Mouse (Mus musculus) heart, embryonic 16.5 days (tissue): ENCODE measurements at regions not wholly inside any gene's neighbourhood (a gene's known extent, or its start where the extent isn't known, plus 50 kb on each side); places are given as distances from the start of the nearest gene placed in this dataset.

Experiments used
- ATAC-seq: fragments of 200-750 bp; cut with Nextera tagmentation; replicated peaks from 2 replicates; pipeline ENCODE4 v1.8.0; 2017; ENCODE audit warnings: moderate number of reproducible peaks; ENCODE audit not compliant: insufficient read depth, low FRiP score; ENCODE audit errors: extremely low read depth
- H3K27ac ChIP-seq: fragments of 300-500 bp; sonication (generic); 2 replicates; pipeline ENCODE4 v1.5.1; 2014; ENCODE audit warnings: mild to moderate bottlenecking, low read length, control low read depth, moderate library complexity
- H3K27me3 ChIP-seq: fragments of 300-500 bp; sonication (generic); 2 replicates; pipeline ENCODE4 v1.6.1; 2014; ENCODE audit warnings: low read length, mixed read lengths; ENCODE audit not compliant: control insufficient read depth, insufficient read depth
- H3K36me3 ChIP-seq: fragments of 300-500 bp; sonication (generic); 2 replicates; pipeline ENCODE4 v1.6.1; 2014; ENCODE audit not compliant: control insufficient read depth, insufficient read depth
- H3K4me1 ChIP-seq: fragments of 300-500 bp; sonication (generic); 2 replicates; pipeline ENCODE4 v1.6.1; 2014; ENCODE audit warnings: low read length, mixed read lengths; ENCODE audit not compliant: control insufficient read depth, insufficient read depth
- H3K4me2 ChIP-seq: fragments of 300-500 bp; sonication (generic); 2 replicates; pipeline ENCODE4 v1.6.1; 2014; ENCODE audit warnings: low read depth, mild to moderate bottlenecking, control low read depth, low read length
- H3K4me3 ChIP-seq: fragments of 300-500 bp; sonication (generic); 2 replicates; pipeline ENCODE4 v1.5.1; 2014; ENCODE audit warnings: mild to moderate bottlenecking, control low read depth, low read length
- H3K9ac ChIP-seq: fragments of 300-500 bp; sonication (generic); 2 replicates; pipeline ENCODE4 v1.6.1; 2014; ENCODE audit warnings: low read length, control low read depth
- H3K9me3 ChIP-seq: fragments of 300-500 bp; sonication (generic); replicated peaks from 2 replicates; pipeline ENCODE4 v1.6.1; 2016; ENCODE audit warnings: low read length; ENCODE audit not compliant: control insufficient read depth
- WGBS: fragments of 180-500 bp; shearing (Covaris S2); extraction: QIAGEN DNeasy Blood & Tissue Kit; methylation state at CpG from one replicate; pipeline ENCODE4 v1.1.7; 2014; 5-methylcytosine and 5-hydroxymethylcytosine counted together

DNA sequence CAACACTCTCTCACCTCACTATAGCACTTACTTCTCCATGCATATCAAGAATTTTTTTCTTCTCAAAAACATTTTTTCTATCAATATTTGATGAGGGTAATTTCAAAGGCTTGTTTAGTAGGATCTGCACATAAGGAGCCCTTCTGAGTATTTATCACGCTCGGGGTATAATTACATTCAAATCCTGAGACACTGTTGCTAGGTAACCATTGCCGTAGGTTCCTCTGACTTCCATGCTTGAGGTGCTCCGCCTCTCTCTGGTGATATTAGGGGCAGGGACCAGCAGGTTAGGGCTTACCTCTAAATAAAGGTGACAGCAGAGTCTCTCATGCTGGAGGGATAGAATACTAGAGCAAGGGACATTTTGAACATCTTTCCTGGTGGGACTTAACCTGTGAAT is 54.4 kb upstream of the 9630041A04Rik start:
- H3K4me1 ChIP-seq = no peaks in the 10 kb centered on the region
- H3K9ac ChIP-seq = no peak overlapping the region
- H3K4me2 ChIP-seq = no peak overlapping the region
- no peak overlapping the region for H3K4me3 ChIP-seq
- no peaks in the 10 kb centered on the region for H3K36me3 ChIP-seq
- 75% methylated on average over 4 of the region's 4 CpGs for WGBS
- H3K9me3 ChIP-seq = no peaks in the 10 kb centered on the region
- ATAC-seq = no peak
- H3K27ac ChIP-seq = no peak overlapping the region
- H3K27me3 ChIP-seq = no peaks in the 10 kb centered on the region

DNA sequence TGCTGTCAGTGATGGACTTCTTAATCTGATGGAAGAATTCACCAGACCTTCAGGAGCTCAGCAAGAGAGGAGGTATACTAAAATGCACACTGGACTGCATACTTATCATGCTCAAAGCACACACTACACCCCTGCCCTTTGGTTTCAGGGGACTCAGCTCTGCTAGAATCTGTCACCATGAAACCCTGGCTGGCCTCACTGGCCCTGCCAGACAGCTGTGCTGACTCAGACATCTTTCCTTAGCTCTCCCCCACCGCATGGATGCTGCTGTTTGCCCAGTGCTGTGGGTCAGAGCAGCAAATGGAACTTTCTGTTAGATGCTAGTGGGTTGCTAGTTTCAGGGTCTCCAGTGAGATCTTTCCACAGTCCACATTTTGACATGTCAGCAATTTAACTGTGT is 64.9 kb upstream of the 9630041A04Rik start:
- ATAC-seq = no peak
- Histone ChIP-seq H3K27me3 (no peaks in the 10 kb centered on the region), H3K27ac (no peak overlapping the region), H3K9ac (no peak overlapping the region), H3K4me1 (no peaks in the 10 kb centered on the region), H3K9me3 (no peaks in the 10 kb centered on the region), H3K4me3 (no peak overlapping the region), H3K4me2 (no peak overlapping the region), H3K36me3 (no peaks in the 10 kb centered on the region)
- WGBS = 21% methylated on average over 1 of the region's 1 CpGs

DNA sequence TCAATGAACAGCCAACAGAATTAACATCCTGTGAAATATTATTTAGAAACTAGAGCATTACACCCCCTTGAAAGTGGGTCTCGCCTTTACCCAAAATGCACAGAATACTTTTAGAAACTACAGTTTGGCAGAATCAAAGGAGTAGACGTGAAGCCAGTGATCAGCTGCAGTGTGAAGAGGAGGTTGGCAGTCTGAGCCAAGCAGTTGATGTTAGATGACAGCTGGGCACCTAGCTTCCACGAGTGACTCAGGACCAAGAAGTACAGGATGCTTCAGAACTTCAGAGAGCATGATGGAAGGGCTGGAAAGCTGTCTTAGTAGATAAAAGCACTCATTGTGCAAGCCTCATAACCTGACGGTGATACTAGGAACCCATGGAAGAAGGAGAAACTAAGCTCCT is 65.6 kb upstream of the 9630041A04Rik start:
- Histone ChIP-seq H3K27me3 (no peaks in the 10 kb centered on the region), H3K36me3 (no peaks in the 10 kb centered on the region), H3K27ac (no peak overlapping the region), H3K4me3 (no peak overlapping the region), H3K4me1 (no peaks in the 10 kb centered on the region), H3K9ac (no peak overlapping the region), H3K9me3 (no peaks in the 10 kb centered on the region), H3K4me2 (no peak overlapping the region)
- ATAC-seq = no peak
- WGBS = 67% methylated on average over 4 of the region's 4 CpGs

DNA sequence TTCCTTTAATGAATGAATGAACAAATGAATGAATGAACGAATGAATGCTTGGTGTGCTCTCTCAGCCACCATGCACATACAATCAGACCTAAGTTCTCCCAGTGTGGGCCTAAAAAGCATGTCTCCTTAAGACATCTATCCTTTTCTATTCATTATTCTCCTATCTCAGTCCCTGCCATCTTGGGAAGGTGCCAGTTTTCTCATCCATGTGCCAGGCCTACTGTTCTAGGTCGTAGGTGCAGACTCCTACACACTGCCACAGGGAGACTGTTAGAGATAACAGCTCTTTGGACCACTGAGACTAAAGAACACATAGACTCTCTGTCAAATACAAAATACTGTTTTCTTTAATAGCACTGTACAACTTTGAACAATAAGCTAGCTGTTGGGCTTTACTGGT is 66.2 kb upstream of the 9630041A04Rik start:
- no peak for ATAC-seq
- no peak overlapping the region for H3K4me2 ChIP-seq
- 62% methylated on average over 2 of the region's 2 CpGs for WGBS

DNA sequence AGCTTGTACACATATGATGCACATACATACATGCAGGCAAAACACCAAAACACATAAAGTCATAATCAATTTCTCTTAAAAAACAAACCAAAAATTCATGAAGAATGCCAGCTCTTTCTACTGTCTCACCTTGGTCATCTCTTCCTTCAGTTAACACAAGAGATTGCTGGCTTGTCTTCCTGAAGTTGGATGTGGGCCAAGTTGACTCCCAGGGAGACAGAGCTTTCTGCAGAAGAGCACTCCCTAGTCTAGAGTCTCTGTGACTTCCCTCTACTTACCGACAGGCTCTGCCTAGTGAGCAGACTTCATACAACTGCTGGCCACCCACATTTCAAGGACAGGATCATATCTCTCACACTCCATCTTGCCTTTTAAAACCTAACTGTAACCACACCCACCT is 70.7 kb upstream of the 9630041A04Rik start:
- Histone ChIP-seq H3K36me3 (no peaks in the 10 kb centered on the region), H3K4me1 (no peaks in the 10 kb centered on the region), H3K9me3 (no peaks in the 10 kb centered on the region), H3K27me3 (no peaks in the 10 kb centered on the region), H3K27ac (no peak overlapping the region), H3K9ac (no peak overlapping the region), H3K4me2 (no peak overlapping the region), H3K4me3 (no peak overlapping the region)
- 55% methylated on average over 1 of the region's 1 CpGs for WGBS
- no peak for ATAC-seq

More for the DNA sequence above, 66.2 kb upstream of the 9630041A04Rik start:
- Histone ChIP-seq H3K9ac (no peak overlapping the region), H3K27me3 (no peaks in the 10 kb centered on the region), H3K36me3 (no peaks in the 10 kb centered on the region), H3K9me3 (no peaks in the 10 kb centered on the region), H3K27ac (no peak overlapping the region), H3K4me1 (no peaks in the 10 kb centered on the region), H3K4me3 (no peak overlapping the region)

DNA sequence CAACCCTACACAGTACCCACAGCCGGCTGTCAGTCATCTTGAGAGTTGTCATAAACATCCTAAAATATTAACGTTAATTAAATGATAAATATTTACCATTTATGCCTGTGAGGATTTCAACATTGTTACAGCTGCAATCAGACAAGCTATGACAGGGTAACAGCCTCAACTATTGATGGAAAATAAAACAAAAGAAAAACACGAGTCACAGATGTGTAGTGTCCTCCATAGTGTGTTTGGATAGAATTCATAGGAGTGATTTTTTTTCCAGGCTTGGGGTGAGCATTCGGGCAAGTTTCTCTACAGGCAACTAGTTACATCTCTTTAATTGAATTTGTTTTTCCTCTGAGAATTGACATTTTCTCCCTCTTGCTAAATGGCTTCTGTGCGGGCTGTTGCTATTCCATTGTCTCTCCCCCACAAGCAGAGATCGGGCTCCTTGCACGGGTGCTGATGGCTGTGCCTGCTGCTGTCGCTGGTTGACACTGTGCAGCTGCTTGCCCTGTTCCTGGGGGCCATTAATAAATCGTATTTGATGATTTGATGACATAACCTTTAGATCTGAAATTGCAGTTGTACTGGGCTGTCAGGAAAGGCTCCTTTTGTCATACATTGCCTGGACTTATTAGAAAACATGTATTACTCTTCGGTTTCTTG is 120.6 kb upstream of the 9630041A04Rik start:
- Histone ChIP-seq H3K4me3 (no peak overlapping the region), H3K4me2 (no peak overlapping the region), H3K9ac (no peak overlapping the region), H3K9me3 (no peaks in the 10 kb centered on the region), H3K27ac (no peak overlapping the region), H3K4me1 (no peaks in the 10 kb centered on the region), H3K27me3 (no peaks in the 10 kb centered on the region; the same call in 1 of the 2 replicates), H3K36me3 (no peaks in the 10 kb centered on the region)
- no peak for ATAC-seq
- WGBS = 44% methylated on average over 10 of the region's 10 CpGs

DNA sequence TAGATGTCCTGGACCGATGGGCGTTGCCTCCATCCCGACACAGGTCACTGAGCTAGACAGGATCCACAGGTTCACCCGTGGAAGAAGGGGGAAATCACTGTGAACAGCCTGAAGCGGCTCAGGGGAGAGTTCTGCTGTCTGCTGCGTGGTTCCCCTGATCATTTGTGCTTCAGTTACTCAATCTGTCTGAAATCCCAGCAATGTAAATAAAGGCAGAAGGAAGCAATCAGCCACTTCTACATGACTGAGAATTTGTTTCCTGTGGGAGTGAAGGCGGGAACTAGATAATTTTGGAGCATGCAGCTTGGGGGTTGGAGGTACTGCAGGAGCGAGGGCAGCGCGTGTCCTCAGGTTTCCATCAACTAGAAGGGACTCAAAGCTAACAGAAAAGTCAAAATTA is 122.3 kb upstream of the 9630041A04Rik start:
- no peak for ATAC-seq
- Histone ChIP-seq H3K4me2 (no peak overlapping the region), H3K4me3 (no peak overlapping the region), H3K9ac (no peak overlapping the region), H3K36me3 (no peaks in the 10 kb centered on the region), H3K27ac (no peak overlapping the region), H3K4me1 (no peaks in the 10 kb centered on the region), H3K9me3 (no peaks in the 10 kb centered on the region), H3K27me3 (no peaks in the 10 kb centered on the region; the same call in 1 of the 2 replicates)
- WGBS = 48% methylated on average over 10 of the region's 10 CpGs

DNA sequence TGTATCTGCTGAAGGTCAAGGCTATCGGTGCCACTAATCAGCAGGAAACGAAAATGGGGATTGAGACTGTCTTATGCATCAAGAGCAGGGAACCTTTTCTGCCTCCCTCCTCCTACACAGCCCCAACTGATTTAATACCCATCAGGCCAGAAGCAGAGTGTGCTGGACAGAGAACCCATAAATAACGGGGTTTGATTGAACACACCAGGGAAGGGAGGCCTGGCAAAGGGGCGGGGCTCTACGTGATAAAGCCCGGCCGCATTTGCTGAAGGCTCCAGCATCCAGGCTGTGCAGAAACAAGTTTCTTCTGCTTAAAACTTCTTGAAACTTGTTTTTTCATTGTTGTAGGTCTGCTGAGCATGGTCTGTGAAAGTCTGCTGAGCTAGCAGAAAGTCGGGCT is 127.4 kb upstream of the 9630041A04Rik start:
- no peak overlapping the region for H3K4me2 ChIP-seq
- 64% methylated on average over 8 of the region's 8 CpGs for WGBS
- no peak overlapping the region for H3K4me3 ChIP-seq
- H3K27ac ChIP-seq = no peak overlapping the region
- H3K27me3 ChIP-seq = no peaks in the 10 kb centered on the region
- no peak overlapping the region for H3K9ac ChIP-seq
- no peak for ATAC-seq
- H3K4me1 ChIP-seq = no peaks in the 10 kb centered on the region
- no peaks in the 10 kb centered on the region for H3K9me3 ChIP-seq
- no peaks in the 10 kb centered on the region for H3K36me3 ChIP-seq

DNA sequence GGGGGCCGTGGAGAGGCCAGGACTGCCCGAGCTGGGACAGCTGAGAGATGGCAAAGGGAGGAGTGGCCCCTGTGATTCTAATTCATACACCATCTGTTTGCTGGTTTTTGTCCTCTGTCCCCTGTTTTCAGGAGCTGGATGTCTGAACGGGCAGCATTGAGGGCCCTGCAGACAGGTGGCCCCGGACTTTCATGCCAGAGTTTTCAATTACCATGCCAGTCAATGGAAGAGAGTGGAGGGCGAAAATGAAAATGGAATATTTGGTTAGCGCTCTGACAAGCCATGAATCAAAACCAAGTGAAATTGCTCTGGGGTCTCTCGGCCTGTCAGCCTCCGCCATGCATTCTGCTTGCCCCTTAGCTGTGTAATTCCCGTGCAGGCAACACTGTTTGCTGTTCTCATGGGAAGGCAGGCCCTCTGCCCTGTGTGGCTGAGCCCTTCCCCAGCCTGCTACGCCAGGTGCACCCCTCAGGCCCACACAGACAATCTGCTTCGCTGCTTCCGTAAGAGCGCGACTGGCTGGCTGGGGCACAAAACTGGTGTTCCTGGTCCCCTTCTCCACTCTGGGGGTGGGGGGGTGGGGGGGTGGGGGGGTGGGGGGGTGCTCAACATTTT is 127.9 kb upstream of the 9630041A04Rik start:
- no peak for ATAC-seq
- Histone ChIP-seq H3K4me2 (no peak overlapping the region), H3K9ac (no peak overlapping the region), H3K36me3 (no peaks in the 10 kb centered on the region), H3K27me3 (no peaks in the 10 kb centered on the region), H3K4me3 (no peak overlapping the region), H3K9me3 (no peaks in the 10 kb centered on the region), H3K4me1 (no peaks in the 10 kb centered on the region), H3K27ac (no peak overlapping the region)
- 73% methylated on average over 14 of the region's 14 CpGs for WGBS
